Mouse (Mus musculus): ENCODE results near the gene Mindy4. TPM values are rescaled to one million over a fixed set of nuclear protein-coding genes. Genes with fewer than 3 reads are reported as not detected.

The Mindy4 gene
- polyA plus RNA-seq, 1 experiment from 2014 or later, result 20.6 TPM

DNA sequence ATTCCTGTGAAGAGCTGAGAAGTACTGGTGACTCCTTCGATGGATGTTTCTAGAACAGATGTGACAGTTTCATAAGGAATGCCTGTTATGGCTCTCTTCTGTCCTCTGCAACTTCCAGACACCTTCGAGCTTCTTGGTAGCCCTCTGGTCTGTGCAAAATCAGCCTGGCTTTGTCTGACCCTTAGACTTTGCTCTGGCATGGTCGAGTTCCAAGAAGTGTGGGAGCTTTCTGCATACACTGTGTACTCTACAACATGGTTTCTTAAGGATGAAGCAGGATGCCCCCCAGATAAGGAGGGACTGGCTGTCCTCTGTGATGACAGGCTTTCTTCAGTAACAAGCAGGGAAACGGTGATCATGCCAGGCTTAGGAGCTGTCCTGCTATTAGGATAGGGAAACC is 125.0 kb downstream of the Mindy4 start:
- Histone ChIP-seq H3K36me3 (no peaks in the 10 kb centered on the region), H3K4me2 (replicated peaks) (no peak overlapping the region), H3K9me3 (no peaks in the 10 kb centered on the region), H3K27ac (no peak overlapping the region), H3K27me3 (no peaks in the 10 kb centered on the region), H3K4me1 (peaks cover 30% of the 10 kb centered on the region), H3K4me3 (no peak overlapping the region), H3K9ac (no peak overlapping the region)
- WGBS, result 71% methylated on average over 4 of the region's 4 CpGs
- no peak for ATAC-seq (ENCODE audit: insufficient number of reproducible peaks, insufficient read depth, low FRiP score, low TSS enrichment)

DNA sequence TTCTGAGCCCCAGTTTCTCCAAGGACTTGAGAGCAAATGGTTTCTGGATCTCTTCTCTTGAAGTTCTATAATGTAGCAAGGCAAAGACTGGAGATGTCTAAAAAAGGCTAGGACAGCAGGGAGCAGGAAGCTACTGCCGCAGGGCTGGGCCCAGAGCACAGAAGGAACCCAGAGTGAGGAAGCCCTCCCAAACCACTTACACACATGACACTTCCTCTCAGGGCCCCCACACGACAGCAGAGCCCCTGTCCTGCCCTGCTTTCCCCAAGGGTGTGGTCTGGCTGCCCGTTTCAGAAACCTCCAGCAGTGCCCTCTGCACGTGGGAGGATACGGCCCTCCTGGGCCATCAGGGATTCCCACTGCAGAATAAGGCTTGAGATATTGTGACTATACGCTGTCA is 128.1 kb downstream of the Mindy4 start:
- 52% methylated on average over 6 of the region's 6 CpGs for WGBS
- Histone ChIP-seq H3K27ac (no peak overlapping the region), H3K4me2 (replicated peaks) (no peak overlapping the region), H3K9me3 (no peaks in the 10 kb centered on the region), H3K4me1 (peaks cover 42% of the 10 kb centered on the region), H3K27me3 (no peaks in the 10 kb centered on the region), H3K9ac (no peak overlapping the region), H3K4me3 (no peak overlapping the region), H3K36me3 (no peaks in the 10 kb centered on the region)
- no peak for ATAC-seq (ENCODE audit: insufficient number of reproducible peaks, insufficient read depth, low FRiP score, low TSS enrichment)

DNA sequence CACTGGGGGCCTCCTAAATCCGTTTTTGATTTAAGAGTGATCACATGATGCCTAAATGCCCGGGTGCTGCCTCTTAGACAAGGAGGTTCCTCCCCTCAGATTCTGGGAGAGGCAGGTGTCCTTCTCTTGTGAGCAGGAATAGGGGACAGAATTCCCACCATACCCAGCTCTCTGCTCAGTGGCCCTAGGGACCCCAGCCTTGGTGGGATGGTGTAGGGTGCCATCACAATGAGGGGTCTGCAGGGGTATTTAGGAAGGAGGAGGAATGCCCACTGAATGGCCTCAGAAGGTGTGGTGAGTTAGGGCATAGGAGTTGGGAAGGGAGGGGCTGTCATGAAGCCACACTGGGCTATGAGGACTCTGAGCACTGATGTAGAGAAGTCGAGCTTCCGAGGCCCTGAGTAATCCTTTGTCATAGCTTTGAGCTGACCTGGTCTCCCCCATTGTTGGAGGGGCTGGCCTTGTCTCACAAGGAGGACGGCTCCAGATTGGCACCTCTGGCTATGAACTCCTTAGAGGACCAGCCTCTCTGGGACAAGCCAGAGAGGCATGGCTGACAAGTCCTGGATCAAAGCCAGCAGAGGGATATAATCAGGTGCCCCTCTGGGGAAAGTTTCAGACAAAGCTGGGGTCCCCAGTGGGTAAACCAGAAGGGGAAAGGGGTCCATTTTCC is 129.1 kb downstream of the Mindy4 start:
- Histone ChIP-seq H3K4me2 (replicated peaks) (no peak overlapping the region), H3K27ac (no peak overlapping the region)

DNA sequence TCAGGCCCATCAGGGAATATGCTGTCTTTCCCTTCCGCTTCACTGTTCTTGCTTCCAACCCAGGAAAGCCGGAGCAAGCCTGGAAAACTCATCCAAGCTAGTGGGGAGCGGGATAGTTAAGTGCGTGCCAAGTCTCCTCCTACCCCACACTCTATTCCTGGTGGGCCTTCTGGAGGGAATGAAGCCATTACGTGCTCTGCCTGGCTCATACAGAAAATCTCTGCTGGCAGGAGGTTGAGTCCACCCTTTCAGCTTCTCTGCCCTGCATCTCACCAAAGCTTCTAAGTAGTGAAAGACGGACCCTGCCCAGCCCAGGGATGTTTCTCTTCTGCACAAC is 129.6 kb downstream of the Mindy4 start:
- Histone ChIP-seq H3K4me3 (no peak overlapping the region), H3K4me1 (peaks cover 47% of the 10 kb centered on the region), H3K27me3 (no peaks in the 10 kb centered on the region), H3K9me3 (no peaks in the 10 kb centered on the region), H3K36me3 (no peaks in the 10 kb centered on the region), H3K9ac (no peak overlapping the region), H3K4me2 (replicated peaks) (no peak overlapping the region), H3K27ac (no peak overlapping the region)
- no peak for ATAC-seq (ENCODE audit: insufficient number of reproducible peaks, insufficient read depth, low FRiP score, low TSS enrichment)
- 82% methylated on average over 6 of the region's 6 CpGs for WGBS

More for the DNA sequence above, 129.1 kb downstream of the Mindy4 start:
- ATAC-seq (ENCODE audit: insufficient number of reproducible peaks, insufficient read depth, low FRiP score, low TSS enrichment), result no peak
- Histone ChIP-seq H3K4me3 (no peak overlapping the region), H3K9me3 (no peaks in the 10 kb centered on the region), H3K27me3 (no peaks in the 10 kb centered on the region), H3K36me3 (no peaks in the 10 kb centered on the region), H3K4me1 (peaks cover 47% of the 10 kb centered on the region), H3K9ac (no peak overlapping the region)
- 45% methylated on average over 5 of the region's 5 CpGs for WGBS

DNA sequence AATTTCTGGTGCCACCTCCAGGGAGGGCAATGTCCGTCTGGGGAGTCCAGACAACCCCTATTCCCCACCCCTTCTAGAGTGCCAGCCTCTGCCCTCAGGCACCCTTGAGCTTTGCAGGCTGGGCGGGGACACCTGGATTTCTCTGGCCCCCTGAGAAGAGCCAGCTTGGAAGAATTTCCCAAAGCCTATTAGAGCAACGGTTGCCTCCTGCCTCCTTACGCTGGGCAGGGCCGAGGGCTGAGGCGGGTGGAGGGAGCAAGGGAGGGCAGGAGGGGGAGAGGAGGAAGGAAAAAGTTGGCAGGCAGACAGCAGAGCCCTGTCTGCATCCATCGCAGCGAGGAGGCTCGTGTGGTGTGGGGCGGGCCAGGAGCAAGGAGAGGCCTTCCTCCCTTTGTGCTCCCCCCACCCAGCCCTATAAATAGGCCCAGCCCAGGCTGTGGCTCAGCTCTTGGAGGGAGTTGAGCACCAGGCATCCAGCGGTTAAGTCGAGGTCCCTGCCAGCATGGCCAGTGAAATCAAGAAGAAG is 132.9 kb downstream of the Mindy4 start, which contains the start of gene Aqp1:
Gene Aqp1, plus strand, starts transcription at position 444 of the 526 bp plus-strand sequence.
- peak; percentile 79 for ATAC-seq (ENCODE audit: insufficient number of reproducible peaks, insufficient read depth, low FRiP score, low TSS enrichment)
- no peaks in the 10 kb centered on the region for H3K9me3 ChIP-seq
- no peaks in the 10 kb centered on the region for H3K36me3 ChIP-seq
- 18% methylated on average over 12 of the region's 12 CpGs for WGBS
- peak within 1 kb of the TSS; percentile 19; the same call in 1 of the 2 replicates for H3K4me2 ChIP-seq (replicated peaks)
- H3K27ac ChIP-seq, result 0 out of 2 replicates have a peak within 1 kb of the TSS, but pooled peaks have one; percentile 18
- H3K27me3 ChIP-seq, result no peaks in the 10 kb centered on the region
- H3K4me3 ChIP-seq, result no peak within 1 kb of the TSS
- peaks cover 45% of the 10 kb centered on the region for H3K4me1 ChIP-seq
- no peak within 1 kb of the TSS for H3K9ac ChIP-seq

DNA sequence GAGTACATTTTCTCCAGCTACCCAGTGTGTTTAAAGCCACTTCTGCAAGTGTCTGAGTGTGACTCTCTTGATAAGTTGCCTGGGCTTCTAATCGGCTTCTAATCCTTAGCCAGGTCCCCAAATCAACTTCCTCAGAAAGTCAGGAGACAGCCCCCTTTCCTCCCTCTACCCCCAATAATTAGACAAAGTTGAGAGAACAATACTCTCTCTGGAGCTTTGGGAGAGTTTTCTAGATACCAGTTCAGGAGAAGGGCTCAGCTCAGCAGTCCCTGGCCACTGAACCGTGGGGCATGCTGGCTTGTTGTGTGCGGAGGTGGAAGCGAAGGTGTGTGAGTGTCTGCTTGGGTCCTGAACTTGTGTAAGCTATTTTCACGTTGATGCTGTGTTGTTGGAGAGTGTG is 134.1 kb downstream of the Mindy4 start:
- ATAC-seq (ENCODE audit: insufficient number of reproducible peaks, insufficient read depth, low FRiP score, low TSS enrichment), result no peak
- no peak overlapping the region for H3K4me3 ChIP-seq
- H3K9me3 ChIP-seq, result no peaks in the 10 kb centered on the region
- H3K27ac ChIP-seq, result no peak overlapping the region
- H3K4me1 ChIP-seq, result peaks cover 36% of the 10 kb centered on the region
- no peak overlapping the region for H3K9ac ChIP-seq
- WGBS, result 77% methylated on average over 5 of the region's 5 CpGs
- no peaks in the 10 kb centered on the region for H3K27me3 ChIP-seq
- H3K36me3 ChIP-seq, result no peaks in the 10 kb centered on the region
- peak overlapping the region; percentile 19; the same call in 1 of the 2 replicates for H3K4me2 ChIP-seq (replicated peaks)

DNA sequence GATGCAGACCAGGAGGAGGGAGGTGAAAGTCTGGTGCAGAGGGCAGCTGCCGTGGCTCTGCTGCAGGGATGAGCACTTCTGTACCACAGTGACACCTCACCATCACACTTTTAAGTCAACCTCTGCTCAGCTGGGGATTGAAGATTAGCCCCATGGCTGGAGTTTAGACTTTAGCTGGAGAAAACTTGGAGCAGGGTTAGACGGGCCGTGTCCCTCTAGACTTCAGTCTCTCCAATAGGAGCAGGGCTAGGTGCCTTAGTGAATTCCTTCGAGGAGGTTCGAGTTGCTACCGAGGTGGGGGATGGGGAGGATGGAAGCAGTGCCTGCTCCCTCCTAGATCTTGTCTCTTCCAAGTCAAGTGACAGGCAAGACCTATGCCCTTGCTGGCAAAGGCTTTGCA is 134.9 kb downstream of the Mindy4 start:
- Histone ChIP-seq H3K4me2 (replicated peaks) (0 out of 2 replicates have a peak overlapping the region, but pooled peaks have one; percentile 19), H3K9ac (no peak overlapping the region), H3K27ac (no peak overlapping the region), H3K4me3 (no peak overlapping the region), H3K36me3 (no peaks in the 10 kb centered on the region), H3K27me3 (no peaks in the 10 kb centered on the region), H3K9me3 (no peaks in the 10 kb centered on the region), H3K4me1 (peaks cover 32% of the 10 kb centered on the region)
- ATAC-seq (ENCODE audit: insufficient number of reproducible peaks, insufficient read depth, low FRiP score, low TSS enrichment), result no peak
- 46% methylated on average over 6 of the region's 6 CpGs for WGBS

DNA sequence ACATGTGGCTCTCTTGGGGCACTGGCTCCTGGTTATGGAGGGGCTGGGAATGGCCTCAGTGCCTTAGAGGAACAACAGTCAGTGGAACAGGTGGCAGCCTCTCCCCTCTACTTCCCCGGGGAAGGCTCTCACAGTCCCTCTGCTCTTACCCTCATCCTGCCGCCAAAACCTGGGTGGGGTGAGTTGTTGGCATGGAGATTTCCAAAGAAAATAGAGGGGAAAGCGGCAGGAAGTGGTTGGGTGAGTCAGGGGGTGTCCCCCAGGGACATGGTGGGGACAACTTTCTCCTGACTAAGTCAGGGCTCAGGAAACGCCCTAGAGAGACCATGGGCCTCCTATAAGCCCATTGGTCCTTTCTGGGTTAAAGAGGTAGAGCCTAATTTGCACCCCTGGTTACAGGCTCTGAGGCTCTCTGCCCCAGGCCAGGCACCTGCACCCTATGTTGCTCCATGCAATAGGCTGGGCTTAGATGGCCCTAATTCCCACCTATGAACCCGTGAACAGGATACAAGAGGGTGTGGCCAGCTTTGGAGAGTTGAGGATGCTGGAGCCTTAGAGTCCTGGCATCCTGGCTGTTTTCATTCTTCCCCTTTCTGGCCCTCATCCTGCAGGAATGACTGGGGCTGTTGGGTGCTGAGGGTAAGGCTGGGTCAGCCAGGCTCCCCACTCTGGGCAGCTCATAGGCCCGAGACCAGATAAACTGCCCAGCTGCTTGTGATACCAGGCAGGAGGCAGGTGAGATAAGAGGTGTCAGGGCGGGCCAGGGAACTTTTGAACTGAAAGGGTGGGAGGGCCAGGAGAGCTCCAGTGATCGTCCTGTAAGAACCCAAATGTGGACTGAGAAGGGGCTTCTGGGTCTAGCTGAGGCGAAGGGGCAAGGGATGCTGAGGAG is 136.0 kb downstream of the Mindy4 start:
- Histone ChIP-seq H3K27me3 (no peaks in the 10 kb centered on the region), H3K36me3 (no peaks in the 10 kb centered on the region), H3K9ac (no peak overlapping the region), H3K9me3 (no peaks in the 10 kb centered on the region), H3K4me2 (replicated peaks) (no peak overlapping the region), H3K27ac (no peak overlapping the region), H3K4me1 (peaks cover 31% of the 10 kb centered on the region), H3K4me3 (no peak overlapping the region)
- 77% methylated on average over 9 of the region's 9 CpGs for WGBS
- no peak for ATAC-seq (ENCODE audit: insufficient number of reproducible peaks, insufficient read depth, low FRiP score, low TSS enrichment)

DNA sequence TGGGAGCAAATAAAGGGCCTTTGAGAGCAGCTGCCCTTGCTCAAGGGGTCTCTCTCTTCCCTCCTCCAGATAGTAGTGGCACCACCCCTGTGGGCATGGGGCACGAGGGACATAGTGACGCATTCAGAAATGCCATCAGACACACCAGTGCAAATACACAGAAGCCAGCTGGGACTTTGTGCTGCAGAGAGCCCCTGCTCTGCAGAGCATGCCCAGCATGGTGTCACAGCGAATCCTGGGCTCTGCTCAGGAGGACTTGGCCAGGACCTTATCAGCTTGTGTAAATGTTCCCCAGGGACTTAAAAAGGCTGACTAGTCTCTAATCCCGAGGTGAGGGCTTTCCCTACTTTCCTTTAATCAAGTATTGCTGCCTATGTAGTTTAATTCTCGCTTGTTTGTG is 138.5 kb downstream of the Mindy4 start:
- Histone ChIP-seq H3K27ac (no peak overlapping the region), H3K4me1 (peaks cover 15% of the 10 kb centered on the region; the same call in 1 of the 2 replicates), H3K9me3 (no peaks in the 10 kb centered on the region), H3K4me2 (replicated peaks) (no peak overlapping the region), H3K27me3 (no peaks in the 10 kb centered on the region), H3K36me3 (no peaks in the 10 kb centered on the region), H3K4me3 (no peak overlapping the region), H3K9ac (no peak overlapping the region)
- WGBS, result 35% methylated on average over 5 of the region's 5 CpGs
- ATAC-seq (ENCODE audit: insufficient number of reproducible peaks, insufficient read depth, low FRiP score, low TSS enrichment), result no peak

DNA sequence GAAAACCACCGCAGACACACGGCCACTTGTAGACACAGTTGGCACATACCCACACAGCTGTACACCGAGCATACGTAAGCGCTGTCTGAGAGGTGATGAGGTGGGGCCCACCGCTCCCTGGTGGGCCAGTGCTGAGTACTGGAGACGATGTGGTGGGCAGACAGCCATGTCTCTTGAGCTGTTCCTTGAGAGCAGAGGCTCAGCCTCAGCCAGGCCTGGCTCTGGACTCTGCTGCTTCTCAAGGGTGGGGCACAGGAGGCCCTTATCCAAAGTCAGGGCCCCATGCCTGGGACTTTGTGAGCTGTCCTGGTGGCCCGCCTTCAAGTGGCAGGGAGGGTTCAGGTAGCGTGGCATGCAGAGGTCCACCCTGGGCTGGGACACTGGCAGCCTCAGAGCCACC is 139.1 kb downstream of the Mindy4 start:
- Histone ChIP-seq H3K9me3 (no peaks in the 10 kb centered on the region), H3K27me3 (no peaks in the 10 kb centered on the region), H3K36me3 (no peaks in the 10 kb centered on the region), H3K4me2 (replicated peaks) (no peak overlapping the region), H3K9ac (no peak overlapping the region), H3K4me3 (no peak overlapping the region), H3K4me1 (peaks cover 14% of the 10 kb centered on the region; the same call in 1 of the 2 replicates), H3K27ac (no peak overlapping the region)
- ATAC-seq (ENCODE audit: insufficient number of reproducible peaks, insufficient read depth, low FRiP score, low TSS enrichment), result no peak
- WGBS, result 70% methylated on average over 9 of the region's 9 CpGs

DNA sequence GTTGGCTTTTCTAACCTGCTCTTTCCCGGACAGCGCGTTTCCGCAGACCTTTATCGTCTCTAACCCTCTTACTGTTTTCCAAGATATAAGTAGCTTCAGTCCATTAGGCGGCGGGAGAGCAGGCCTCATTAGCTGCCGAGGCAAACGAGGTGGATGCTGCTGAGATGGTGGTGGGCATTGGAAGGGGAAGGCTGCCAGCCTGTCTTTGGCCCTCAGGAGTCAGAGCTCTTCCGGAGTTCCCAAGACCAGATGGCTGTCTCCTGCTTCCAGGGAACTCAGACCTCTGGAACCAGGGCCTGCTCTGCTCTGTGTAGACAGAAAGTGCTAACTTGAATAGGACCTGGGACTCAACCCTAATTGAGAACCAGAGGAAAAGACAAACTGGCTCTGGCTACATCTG is 140.3 kb downstream of the Mindy4 start:
- ATAC-seq (ENCODE audit: insufficient number of reproducible peaks, insufficient read depth, low FRiP score, low TSS enrichment), result no peak
- no peaks in the 10 kb centered on the region for H3K27me3 ChIP-seq
- H3K4me3 ChIP-seq, result no peak overlapping the region
- no peak overlapping the region for H3K9ac ChIP-seq
- no peak overlapping the region for H3K27ac ChIP-seq
- no peak overlapping the region for H3K4me2 ChIP-seq (replicated peaks)
- H3K36me3 ChIP-seq, result no peaks in the 10 kb centered on the region
- no peaks in the 10 kb centered on the region for H3K9me3 ChIP-seq
- 87% methylated on average over 10 of the region's 10 CpGs for WGBS
- peaks cover 8% of the 10 kb centered on the region; the same call in 1 of the 2 replicates for H3K4me1 ChIP-seq

Data from embryonic facial prominence, embryonic 12.5 days (tissue).